Mouse (Mus musculus) kidney, adult 2 months (tissue): ENCODE measurements around the gene Tmem144. TPM values are rescaled to one million over a fixed set of nuclear protein-coding genes. Genes with fewer than 3 reads are reported as not detected.
A peak's percentile ranks its signal among the peaks of the same experiment; 100 is the strongest.

Source experiments
- DNase-seq: peaks from one replicate; pipeline ENCODE4 v3.0.0; 2021
- H3K27ac ChIP-seq: fragments of 200-500 bp; 2 replicates; pipeline ENCODE4 v1.5.1; 2012; ENCODE audit warnings: low read depth, low read length, control low read depth, inconsistent platforms; ENCODE audit not compliant: insufficient read depth
- H3K27me3 ChIP-seq: fragments of 200-500 bp; replicated peaks from 2 replicates; pipeline ENCODE4 v1.6.1; 2012; ENCODE audit warnings: mild to moderate bottlenecking, moderate library complexity, low read length, inconsistent platforms; ENCODE audit not compliant: control insufficient read depth, insufficient read depth
- H3K36me3 ChIP-seq: fragments of 200-500 bp; 2 replicates; pipeline ENCODE4 v1.6.1; 2012; ENCODE audit warnings: mild to moderate bottlenecking, moderate library complexity, low read length, inconsistent platforms; ENCODE audit not compliant: control insufficient read depth, insufficient read depth
- H3K4me1 ChIP-seq: fragments of 200-500 bp; 2 replicates; pipeline ENCODE4 v1.6.1; 2011; ENCODE audit warnings: low read length; ENCODE audit not compliant: control insufficient read depth, insufficient read depth
- H3K4me3 ChIP-seq: fragments of 200-500 bp; 2 replicates; pipeline ENCODE4 v1.5.1; 2011; ENCODE audit warnings: mild to moderate bottlenecking, low read depth, low read length, control low read depth; ENCODE audit not compliant: insufficient read depth
- CTCF ChIP-seq: fragments of 200-500 bp; conservative IDR thresholded peaks from 2 replicates; pipeline ENCODE4 v1.5.1; 2011; ENCODE audit warnings: low read depth, mild to moderate bottlenecking, control low read depth, low read length, moderate library complexity, mixed read lengths; ENCODE audit not compliant: insufficient read depth, insufficient read length
- POLR2A ChIP-seq: fragments of 200-500 bp; IDR thresholded peaks from one replicate; pipeline ENCODE4 v1.6.1; 2011; ENCODE audit warnings: low read depth, low read length, control low read depth
- WGBS: fragments of 180-500 bp; shearing (Covaris S2); methylation state at CpG from one replicate; pipeline ENCODE4 v1.1.7; 2018; 5-methylcytosine and 5-hydroxymethylcytosine counted together
- polyA plus RNA-seq: library from polyadenylated mRNA; depleted of rRNA; stranded (reverse); fragments of >200 nt; gene quantifications from 2 replicates; pipeline ENCODE4 v1.2.3, GENCODE M21; 2012

The Tmem144 gene
- polyA plus RNA-seq, 1 experiment: 7.4 TPM

GRCm38 (mm10) chr3:79864824-79865223 is 12.3 kb upstream of the Tmem144 start:
- H3K4me1 ChIP-seq: peaks cover 4% of the 10 kb centered on the region; the same call in 1 of the 2 replicates
- TF ChIP-seq POLR2A (no peak), CTCF (no peak)
- no peaks in the 10 kb centered on the region for H3K27me3 ChIP-seq
- 30% methylated on average over 7 of the region's 7 CpGs for WGBS
- no peak overlapping the region for H3K27ac ChIP-seq
- no peaks in the 10 kb centered on the region for H3K36me3 ChIP-seq
- no peak overlapping the region for H3K4me3 ChIP-seq
- peak; percentile 36 for DNase-seq

DNA sequence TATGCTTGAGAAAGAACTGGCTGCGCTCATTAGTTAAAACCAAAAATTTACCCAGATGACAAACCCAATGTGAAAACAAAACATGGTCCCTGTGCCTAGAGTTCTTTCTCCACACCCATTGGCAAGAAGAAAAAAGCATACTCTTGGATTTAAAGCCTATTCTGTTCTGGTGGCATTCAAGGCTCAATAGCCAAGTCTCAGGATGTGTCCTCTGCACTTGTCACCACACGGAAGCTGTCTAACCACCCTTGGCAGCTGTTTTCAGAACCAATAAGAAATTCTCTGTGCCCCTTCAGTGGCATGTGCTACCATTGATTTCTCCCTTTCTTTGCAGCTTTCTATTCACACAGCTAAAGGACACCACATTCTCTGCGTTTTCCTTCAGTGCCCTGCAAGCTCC is 5.6 kb upstream of the Tmem144 start:
- TF ChIP-seq CTCF (no peak), POLR2A (no peak)
- no peaks in the 10 kb centered on the region for H3K36me3 ChIP-seq
- 77% methylated on average over 3 of the region's 3 CpGs for WGBS

GRCm38 (mm10) chr3:79857780-79858179 is 5.2 kb upstream of the Tmem144 start:
- TF ChIP-seq POLR2A (no peak), CTCF (no peak)
- WGBS: 39% methylated on average over 5 of the region's 5 CpGs
- H3K27me3 ChIP-seq: no peaks in the 10 kb centered on the region
- no peak overlapping the region for H3K4me3 ChIP-seq
- no peak for DNase-seq
- H3K36me3 ChIP-seq: no peaks in the 10 kb centered on the region
- no peaks in the 10 kb centered on the region for H3K4me1 ChIP-seq
- H3K27ac ChIP-seq: no peak overlapping the region

More for the DNA sequence above, 5.6 kb upstream of the Tmem144 start:
- Histone ChIP-seq H3K4me3 (no peak overlapping the region), H3K4me1 (no peaks in the 10 kb centered on the region), H3K27me3 (no peaks in the 10 kb centered on the region), H3K27ac (no peak overlapping the region)
- DNase-seq: no peak

- Histone ChIP-seq H3K4me3 (no peak overlapping the region), H3K27ac (no peak overlapping the region)
- WGBS: 82% methylated on average over 3 of the region's 3 CpGs
Observed at GRCm38 (mm10) chr3:79852108-79852507, 465 bp downstream of the Tmem144 start.

DNA sequence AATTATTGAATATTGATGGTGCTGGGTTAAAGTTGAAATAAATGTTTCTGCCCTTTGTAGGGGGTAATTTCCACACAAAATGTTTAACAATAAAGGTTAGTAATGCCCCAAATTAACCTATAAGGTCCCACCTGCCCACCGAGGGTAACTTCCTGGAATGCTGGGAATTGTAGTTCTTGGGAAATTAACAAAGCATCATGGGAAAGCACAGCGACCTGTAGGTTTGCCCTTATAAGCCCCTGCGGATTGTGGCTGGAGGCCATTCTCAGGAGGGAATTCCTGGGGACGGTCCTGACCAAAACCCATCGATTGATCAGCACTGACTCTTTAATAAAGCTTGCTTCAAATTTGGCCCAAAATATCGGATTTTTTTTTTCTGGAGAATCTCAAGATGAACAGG is 1.9 kb downstream of the Tmem144 start:
- H3K27ac ChIP-seq: no peak overlapping the region
- 48% methylated on average over 6 of the region's 6 CpGs for WGBS
- H3K4me3 ChIP-seq: no peak overlapping the region
- no peaks in the 10 kb centered on the region for H3K36me3 ChIP-seq
- TF ChIP-seq CTCF: no peak
- no peak for TF ChIP-seq POLR2A
- no peaks in the 10 kb centered on the region for H3K27me3 ChIP-seq
- H3K4me1 ChIP-seq: peaks cover 8% of the 10 kb centered on the region; the same call in 1 of the 2 replicates
- no peak for DNase-seq

More at GRCm38 (mm10) chr3:79852108-79852507, 465 bp downstream of the Tmem144 start:
- Histone ChIP-seq H3K4me1 (peaks cover 8% of the 10 kb centered on the region; the same call in 1 of the 2 replicates), H3K36me3 (no peaks in the 10 kb centered on the region), H3K27me3 (no peaks in the 10 kb centered on the region)
- no peak for DNase-seq
- TF ChIP-seq POLR2A (no peak), CTCF (no peak)

GRCm38 (mm10) chr3:79849621-79850020 is 3.0 kb downstream of the Tmem144 start:
- Histone ChIP-seq H3K4me3 (no peak overlapping the region), H3K27ac (peak overlapping the region; percentile 74), H3K27me3 (no peaks in the 10 kb centered on the region), H3K36me3 (no peaks in the 10 kb centered on the region), H3K4me1 (peaks cover 8% of the 10 kb centered on the region; the same call in 1 of the 2 replicates)
- no peak for TF ChIP-seq CTCF
- TF ChIP-seq POLR2A: no peak
- 39% methylated on average over 2 of the region's 2 CpGs for WGBS
- DNase-seq: peak; percentile 92

GRCm38 (mm10) chr3:79848841-79849240 is 3.7 kb downstream of the Tmem144 start:
- Histone ChIP-seq H3K4me1 (peaks cover 8% of the 10 kb centered on the region; the same call in 1 of the 2 replicates), H3K4me3 (no peak overlapping the region), H3K36me3 (no peaks in the 10 kb centered on the region), H3K27ac (no peak overlapping the region), H3K27me3 (no peaks in the 10 kb centered on the region)
- no peak for TF ChIP-seq CTCF
- TF ChIP-seq POLR2A: no peak
- no peak for DNase-seq
- 39% methylated on average over 4 of the region's 4 CpGs for WGBS
